Mouse (Mus musculus): ENCODE measurements around the gene Trp53bp2. TPM values are rescaled to one million over a fixed set of nuclear protein-coding genes. Genes with fewer than 3 reads are reported as not detected.

Gene Trp53bp2
- polyA plus RNA-seq, 1 experiment = 7.5 TPM

- Histone ChIP-seq H3K4me3 (ENCODE audit: insufficient read depth, poor library complexity, severe bottlenecking) (no peak overlapping the region), H3K79me3 (ENCODE audit: low read depth) (peaks cover 67% of the 10 kb centered on the region), H3ac (ENCODE audit: control insufficient read depth, insufficient read length, low read depth) (peak overlapping the region; percentile 25), H3K36me3 (ENCODE audit: control insufficient read depth, insufficient read depth) (peaks cover 55% of the 10 kb centered on the region), H3K27me3 (ENCODE audit: control insufficient read depth, insufficient read depth, insufficient read length) (no peaks in the 10 kb centered on the region), H3K79me2 (ENCODE audit: control insufficient read depth, insufficient read depth) (peaks cover 80% of the 10 kb centered on the region)
- TF ChIP-seq MYOD1 (IDR thresholded peaks at IDR 0.05; ENCODE audit: control insufficient read depth, insufficient read length, low read depth) (peak; percentile 23), FOSL1 (IDR thresholded peaks at IDR 0.05; ENCODE audit: insufficient read depth, low read length, poor library complexity, severe bottlenecking) (no peak)
Observed at GRCm38 (mm10) chr1:182504223-182504622, 95.3 kb downstream of the Trp53bp2 start.

GRCm38 (mm10) chr1:182505291-182505690 is 96.3 kb downstream of the Trp53bp2 start:
- Histone ChIP-seq H3K4me3 (ENCODE audit: insufficient read depth, poor library complexity, severe bottlenecking) (no peak overlapping the region), H3K36me3 (ENCODE audit: control insufficient read depth, insufficient read depth) (peaks cover 55% of the 10 kb centered on the region), H3K79me2 (ENCODE audit: control insufficient read depth, insufficient read depth) (peaks cover 80% of the 10 kb centered on the region), H3ac (ENCODE audit: control insufficient read depth, insufficient read length, low read depth) (no peak overlapping the region), H3K27me3 (ENCODE audit: control insufficient read depth, insufficient read depth, insufficient read length) (no peaks in the 10 kb centered on the region), H3K79me3 (ENCODE audit: low read depth) (peaks cover 68% of the 10 kb centered on the region)
- no peak for TF ChIP-seq MAX (IDR thresholded peaks at IDR 0.05)
- TF ChIP-seq CEBPB (IDR thresholded peaks at IDR 0.05; ENCODE audit: low read depth) = no peak
- TF ChIP-seq MYOG (IDR thresholded peaks at IDR 0.05; ENCODE audit: control insufficient read depth, extremely low read depth, insufficient read length) = no peak
- TF ChIP-seq MYOD1 (IDR thresholded peaks at IDR 0.05; ENCODE audit: control insufficient read depth, insufficient read length, low read depth) = no peak
- no peak for TF ChIP-seq CTCF (IDR thresholded peaks at IDR 0.05; ENCODE audit: control insufficient read depth, insufficient read depth, insufficient read length)
- TF ChIP-seq FOSL1 (IDR thresholded peaks at IDR 0.05; ENCODE audit: insufficient read depth, low read length, poor library complexity, severe bottlenecking) = no peak
- no peak for TF ChIP-seq USF1 (IDR thresholded peaks at IDR 0.05; ENCODE audit: low read depth)

GRCm38 (mm10) chr1:182506229-182506986 is 97.4 kb downstream of the Trp53bp2 start:
- peaks cover 56% of the 10 kb centered on the region for H3K36me3 ChIP-seq (ENCODE audit: control insufficient read depth, insufficient read depth)
- H3ac ChIP-seq (ENCODE audit: control insufficient read depth, insufficient read length, low read depth) = peak overlapping the region; percentile 60
- no peak overlapping the region for H3K4me3 ChIP-seq (ENCODE audit: insufficient read depth, poor library complexity, severe bottlenecking)
- H3K79me3 ChIP-seq (ENCODE audit: low read depth) = peaks cover 67% of the 10 kb centered on the region
- H3K27me3 ChIP-seq (ENCODE audit: control insufficient read depth, insufficient read depth, insufficient read length) = no peaks in the 10 kb centered on the region
- H3K79me2 ChIP-seq (ENCODE audit: control insufficient read depth, insufficient read depth) = peaks cover 80% of the 10 kb centered on the region
- TF ChIP-seq USF1 (IDR thresholded peaks at IDR 0.05; ENCODE audit: low read depth) (no peak), FOSL1 (IDR thresholded peaks at IDR 0.05; ENCODE audit: insufficient read depth, low read length, poor library complexity, severe bottlenecking) (peak; percentile 26), MAX (IDR thresholded peaks at IDR 0.05) (no peak), CEBPB (IDR thresholded peaks at IDR 0.05; ENCODE audit: low read depth) (no peak), MYOD1 (IDR thresholded peaks at IDR 0.05; ENCODE audit: control insufficient read depth, insufficient read length, low read depth) (peak; percentile 64), MYOG (IDR thresholded peaks at IDR 0.05; ENCODE audit: control insufficient read depth, extremely low read depth, insufficient read length) (no peak), CTCF (IDR thresholded peaks at IDR 0.05; ENCODE audit: control insufficient read depth, insufficient read depth, insufficient read length) (no peak)

GRCm38 (mm10) chr1:182509110-182509797 is 100.3 kb downstream of the Trp53bp2 start:
- Histone ChIP-seq H3K27me3 (ENCODE audit: control insufficient read depth, insufficient read depth, insufficient read length) (no peaks in the 10 kb centered on the region), H3K36me3 (ENCODE audit: control insufficient read depth, insufficient read depth) (peaks cover 72% of the 10 kb centered on the region), H3K79me3 (ENCODE audit: low read depth) (peaks cover 71% of the 10 kb centered on the region), H3ac (ENCODE audit: control insufficient read depth, insufficient read length, low read depth) (no peak overlapping the region), H3K4me3 (ENCODE audit: insufficient read depth, poor library complexity, severe bottlenecking) (no peak overlapping the region), H3K79me2 (ENCODE audit: control insufficient read depth, insufficient read depth) (peaks cover 81% of the 10 kb centered on the region)
- TF ChIP-seq CTCF (IDR thresholded peaks at IDR 0.05; ENCODE audit: control insufficient read depth, insufficient read depth, insufficient read length) (no peak), USF1 (IDR thresholded peaks at IDR 0.05; ENCODE audit: low read depth) (no peak), MYOD1 (IDR thresholded peaks at IDR 0.05; ENCODE audit: control insufficient read depth, insufficient read length, low read depth) (no peak), FOSL1 (IDR thresholded peaks at IDR 0.05; ENCODE audit: insufficient read depth, low read length, poor library complexity, severe bottlenecking) (no peak), CEBPB (IDR thresholded peaks at IDR 0.05; ENCODE audit: low read depth) (no peak), MAX (IDR thresholded peaks at IDR 0.05) (no peak), MYOG (IDR thresholded peaks at IDR 0.05; ENCODE audit: control insufficient read depth, extremely low read depth, insufficient read length) (no peak)

GRCm38 (mm10) chr1:182511073-182511472 is 102.1 kb downstream of the Trp53bp2 start:
- Histone ChIP-seq H3K79me3 (ENCODE audit: low read depth) (peaks cover 76% of the 10 kb centered on the region), H3K36me3 (ENCODE audit: control insufficient read depth, insufficient read depth) (peaks cover 64% of the 10 kb centered on the region), H3K4me3 (ENCODE audit: insufficient read depth, poor library complexity, severe bottlenecking) (no peak overlapping the region), H3K27me3 (ENCODE audit: control insufficient read depth, insufficient read depth, insufficient read length) (no peaks in the 10 kb centered on the region), H3ac (ENCODE audit: control insufficient read depth, insufficient read length, low read depth) (no peak overlapping the region), H3K79me2 (ENCODE audit: control insufficient read depth, insufficient read depth) (peaks cover 81% of the 10 kb centered on the region)
- TF ChIP-seq CTCF (IDR thresholded peaks at IDR 0.05; ENCODE audit: control insufficient read depth, insufficient read depth, insufficient read length) (no peak), MYOG (IDR thresholded peaks at IDR 0.05; ENCODE audit: control insufficient read depth, extremely low read depth, insufficient read length) (no peak), MAX (IDR thresholded peaks at IDR 0.05) (no peak), FOSL1 (IDR thresholded peaks at IDR 0.05; ENCODE audit: insufficient read depth, low read length, poor library complexity, severe bottlenecking) (no peak), USF1 (IDR thresholded peaks at IDR 0.05; ENCODE audit: low read depth) (no peak), MYOD1 (IDR thresholded peaks at IDR 0.05; ENCODE audit: control insufficient read depth, insufficient read length, low read depth) (no peak), CEBPB (IDR thresholded peaks at IDR 0.05; ENCODE audit: low read depth) (no peak)

All from C2C12 (cell line).